Mouse (Mus musculus) skeletal muscle tissue, adult 2 months (tissue): ENCODE results near the gene Rpl29.

Experiments used
- DNase-seq: peaks from one replicate; pipeline ENCODE4 v3.0.0-alpha.2; 2012; ENCODE audit warnings: low read depth, low spot score

Gene Rpl29

DNA sequence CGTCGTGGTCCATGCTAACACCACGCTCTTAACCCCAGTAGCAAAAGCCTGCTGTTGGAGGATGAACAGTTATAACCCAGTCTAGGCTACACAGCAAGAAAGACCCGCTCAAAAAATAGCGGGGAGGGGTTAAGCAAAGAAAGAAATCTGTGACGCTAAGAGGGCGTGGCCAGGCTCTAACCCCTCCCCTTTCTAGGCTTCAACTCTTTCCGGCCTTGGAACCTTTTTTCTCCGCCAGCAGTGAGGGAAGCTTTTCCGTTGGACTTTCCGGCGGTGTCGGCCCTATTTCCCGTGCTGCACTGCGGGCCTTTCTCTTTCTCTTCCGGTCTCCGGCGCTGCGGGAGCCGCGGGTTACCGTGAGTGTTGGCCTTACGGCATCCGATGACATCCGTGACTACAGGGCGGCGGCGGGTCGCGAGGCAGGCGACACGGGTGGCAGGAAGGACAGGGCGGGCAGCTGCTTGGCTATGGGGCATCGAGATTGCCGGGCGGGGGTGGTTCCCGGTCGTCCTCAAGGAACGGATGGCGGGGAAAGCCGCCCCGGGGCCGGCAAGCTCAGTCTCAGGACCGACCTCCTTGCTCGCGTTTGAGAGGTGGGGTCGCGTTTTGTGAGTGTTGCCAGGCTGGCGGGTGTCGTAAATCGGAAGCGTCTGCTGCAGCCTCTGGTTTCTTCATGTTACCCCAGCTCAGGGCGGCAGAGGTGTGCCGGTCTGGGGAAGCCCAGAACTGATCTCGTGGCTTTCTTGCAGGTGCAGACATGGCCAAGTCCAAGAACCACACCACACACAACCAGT is at the start of gene Rpl29:
Gene Rpl29 (plus strand): TSS at position 234 of the 794 bp plus-strand sequence.
- DNase-seq, result peak; percentile 93

DNA sequence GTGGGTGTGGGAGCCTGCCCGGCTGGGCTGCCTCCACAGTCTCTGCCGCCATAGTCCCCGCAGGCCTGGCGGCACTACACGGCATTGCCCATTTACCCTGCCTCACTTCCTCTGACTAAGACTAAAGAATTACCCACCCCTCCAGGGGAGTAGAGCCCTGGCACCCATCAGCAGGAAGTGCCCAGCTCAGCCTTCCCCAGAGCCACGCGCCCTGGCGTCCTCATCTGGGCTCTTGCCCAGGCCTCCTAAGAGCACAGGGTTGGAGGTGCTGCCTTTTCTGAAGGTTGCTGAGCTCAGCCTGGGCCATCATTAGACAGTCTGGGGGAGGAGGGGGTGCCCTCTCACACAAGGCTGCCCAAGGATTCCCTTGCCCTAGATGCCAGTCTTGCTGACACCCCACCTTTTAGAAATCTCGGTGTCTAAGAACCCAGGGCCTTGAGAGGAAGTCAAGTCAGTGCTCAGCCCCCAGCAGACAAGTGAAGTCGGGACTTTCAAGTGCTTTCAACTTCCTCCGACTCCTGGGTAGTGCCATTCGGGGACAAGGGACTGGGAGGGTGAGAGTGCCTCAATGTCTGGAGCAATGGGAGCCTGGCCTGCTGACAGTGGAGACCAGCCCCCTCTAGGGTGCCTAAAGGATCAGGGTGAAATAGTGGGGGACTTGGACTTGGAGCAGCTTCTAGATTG is 42.9 kb upstream of the Rpl29 start:
- DNase-seq, result peak; percentile 76

DNA sequence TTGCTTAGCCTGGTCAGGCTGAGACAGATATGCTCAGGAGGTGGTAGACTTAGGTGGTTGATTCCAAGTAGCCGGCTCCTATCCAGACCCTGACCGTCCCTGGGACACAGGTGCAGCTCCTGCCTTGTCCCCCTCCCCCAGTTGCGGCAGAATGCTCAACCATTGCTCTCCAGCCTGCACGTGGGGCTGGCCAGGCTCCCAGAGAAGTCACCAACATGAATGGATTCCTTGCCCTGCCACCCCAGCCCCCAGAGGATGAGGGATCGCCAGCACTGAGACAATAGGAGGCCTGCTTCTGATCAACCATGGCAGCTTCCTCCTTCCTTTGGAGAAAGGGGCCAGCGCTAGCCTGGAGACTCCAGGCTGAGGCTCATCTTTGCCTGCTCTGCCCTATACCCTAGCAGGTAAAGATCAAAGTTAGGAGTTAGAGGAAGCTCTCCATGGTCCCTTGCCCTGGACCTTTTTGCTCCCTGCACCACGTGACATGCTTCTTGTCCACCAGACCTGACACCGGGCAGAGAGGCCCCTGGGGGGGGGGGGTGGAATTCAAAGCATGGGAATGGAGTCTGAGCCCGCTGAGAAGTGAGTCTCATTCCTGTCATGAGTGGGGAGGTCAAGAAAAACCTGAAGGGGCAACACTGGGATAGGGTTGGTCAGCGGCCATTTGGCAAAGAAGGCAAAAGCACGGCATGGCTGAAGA is 36.3 kb upstream of the Rpl29 start:
- no peak for DNase-seq

DNA sequence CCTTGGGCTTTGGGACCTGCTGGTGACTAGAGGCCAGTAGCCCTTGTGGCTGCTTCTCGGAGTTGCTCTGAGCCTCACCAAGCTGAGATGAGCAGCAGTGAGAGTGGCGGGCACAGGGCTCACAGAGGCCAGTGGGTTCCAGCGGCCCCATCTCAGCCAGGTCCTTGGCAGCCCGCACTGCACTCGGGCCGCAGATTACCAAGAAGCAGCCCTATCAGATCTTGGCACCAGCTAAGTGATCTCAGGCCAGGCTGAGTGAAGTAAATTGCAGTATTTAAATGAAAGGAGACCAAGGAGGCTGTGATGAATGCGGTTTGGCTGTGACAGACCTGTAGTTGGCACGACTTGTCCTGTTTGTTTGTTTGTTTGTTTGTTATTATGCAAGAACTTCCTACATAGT is 35.7 kb upstream of the Rpl29 start:
- DNase-seq, result no peak

DNA sequence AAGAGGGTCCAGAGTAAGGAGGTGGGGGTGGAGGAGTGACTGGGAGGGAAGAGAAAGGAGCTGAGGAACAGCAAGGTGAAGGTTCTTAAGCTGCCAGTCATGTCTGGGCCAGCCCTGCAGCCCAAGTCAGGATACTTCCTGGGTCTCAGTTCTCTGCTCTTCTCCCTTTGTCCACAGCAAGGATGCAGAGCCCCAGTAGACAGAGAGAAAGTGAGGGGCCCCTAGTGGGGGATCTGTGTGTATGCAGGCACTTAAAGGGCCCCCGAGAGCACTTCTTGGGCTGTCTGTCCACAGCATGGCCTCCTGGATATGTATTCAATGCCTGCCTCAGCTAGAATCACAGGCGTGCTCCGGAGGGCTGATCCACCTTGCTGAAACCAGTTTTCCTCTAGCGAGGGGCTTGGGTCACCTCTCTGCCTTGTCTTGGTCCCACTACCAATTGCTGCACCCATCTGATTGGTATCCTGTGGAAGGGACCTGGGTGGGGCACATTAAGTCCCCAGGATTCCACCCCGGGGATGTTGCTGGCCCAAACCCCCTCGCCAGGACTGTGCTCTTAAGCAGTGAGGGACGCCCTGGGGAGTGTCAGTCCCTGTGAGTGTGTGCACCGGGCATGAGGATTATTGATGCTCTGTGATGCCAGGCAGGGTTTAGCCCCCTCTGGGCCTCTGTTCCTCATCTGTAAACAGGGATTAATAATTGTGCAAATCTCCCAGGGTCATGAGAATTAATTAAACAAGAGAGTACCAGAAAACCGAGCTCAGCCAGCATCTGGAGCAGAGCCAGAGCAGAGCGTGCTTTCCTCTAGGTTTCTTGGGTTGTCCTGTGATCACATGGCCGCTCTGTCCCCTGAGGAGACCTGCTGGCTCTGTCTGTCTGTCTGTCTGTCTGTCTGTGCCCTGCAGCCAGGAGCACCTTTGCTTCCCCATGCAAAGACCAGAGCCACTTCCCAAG is 34.3 kb upstream of the Rpl29 start:
- no peak for DNase-seq

DNA sequence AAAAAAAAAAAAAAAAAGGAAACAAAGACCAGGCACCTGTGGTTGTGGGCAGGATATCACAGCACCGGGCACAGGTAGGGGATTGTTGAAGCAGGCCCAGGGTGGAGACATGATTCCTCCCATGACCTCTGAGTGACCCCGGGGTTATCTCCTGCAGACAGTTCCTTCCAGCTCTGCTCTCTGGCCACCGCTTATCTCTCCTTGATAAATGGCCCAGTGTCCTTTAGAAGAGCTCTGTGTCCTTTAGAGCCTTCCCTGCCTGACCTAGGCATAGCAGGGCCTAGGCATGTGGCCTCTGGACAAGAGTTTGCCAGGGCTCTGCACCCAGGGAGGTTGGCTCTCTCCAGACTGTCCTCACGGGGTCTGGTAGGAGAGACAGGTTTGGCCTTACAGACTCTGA is 31.5 kb upstream of the Rpl29 start:
- no peak for DNase-seq

DNA sequence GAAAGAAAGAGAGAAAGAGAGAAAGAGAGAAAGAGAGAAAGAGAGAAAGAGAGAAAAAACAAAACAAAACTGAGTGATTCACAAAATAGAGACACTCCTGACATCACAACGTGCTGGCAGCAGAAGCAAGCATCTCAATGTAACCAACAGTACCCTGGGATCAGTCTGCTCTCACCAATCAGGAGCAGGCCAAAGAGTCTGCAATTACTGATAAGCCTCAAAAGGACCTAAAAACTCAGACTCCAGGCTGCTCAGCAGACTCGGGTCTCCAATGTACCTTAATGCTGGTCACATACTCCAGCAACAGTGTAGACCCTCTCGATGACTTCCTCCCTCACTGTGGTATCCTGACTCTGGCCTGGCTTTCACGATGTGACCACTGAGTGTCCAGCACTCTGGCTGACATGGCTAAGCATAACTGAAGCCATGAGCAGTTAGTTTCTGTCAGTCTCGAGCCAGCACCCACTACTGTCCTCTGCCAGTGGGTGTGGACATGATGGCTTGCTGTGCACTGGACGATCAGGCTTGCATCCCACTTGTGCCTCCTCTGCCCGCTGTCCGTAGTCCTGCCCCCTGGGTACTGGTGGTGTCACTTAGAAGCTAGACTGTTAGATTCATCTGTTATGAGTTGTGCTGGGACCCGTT is 30.5 kb upstream of the Rpl29 start:
- DNase-seq, result no peak

DNA sequence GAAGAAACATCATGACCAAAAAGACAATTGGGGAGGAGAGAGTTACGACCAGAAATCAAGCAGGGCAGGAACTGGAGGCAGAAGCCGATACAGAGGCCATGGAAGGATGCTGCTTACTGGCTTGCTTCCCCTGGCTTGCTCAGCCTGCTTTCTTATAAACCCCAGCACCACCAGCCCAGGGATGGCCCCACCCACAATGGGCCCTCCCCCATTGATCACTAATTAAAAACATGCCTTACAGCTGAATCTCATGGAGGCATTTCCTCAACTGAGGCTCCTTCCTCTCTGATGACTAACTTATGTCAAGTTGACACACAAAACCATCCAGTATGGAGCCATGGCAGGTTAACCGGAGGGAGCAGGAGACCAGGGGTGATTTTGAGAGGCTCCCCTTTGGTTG is 29.4 kb upstream of the Rpl29 start:
- DNase-seq, result no peak

DNA sequence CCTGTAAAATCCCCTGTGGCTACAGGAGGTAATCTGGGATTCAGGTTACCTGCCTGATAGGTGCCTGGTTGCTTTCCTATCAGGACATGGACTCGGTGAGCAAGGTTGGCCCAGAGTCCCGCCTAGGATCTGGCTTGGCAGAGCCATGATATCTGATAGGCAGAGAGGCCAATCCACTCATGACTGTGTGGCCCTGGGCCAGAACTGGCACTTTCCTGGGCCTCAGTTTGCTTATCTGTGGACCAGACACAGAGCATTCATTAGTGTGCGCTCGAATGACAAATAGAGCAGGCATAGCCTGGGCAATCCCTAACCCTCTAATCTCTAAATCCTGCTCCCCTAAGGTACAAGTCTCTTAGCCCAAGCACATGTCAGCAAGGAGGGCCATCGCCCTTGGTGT is 27.1 kb upstream of the Rpl29 start:
- no peak for DNase-seq

DNA sequence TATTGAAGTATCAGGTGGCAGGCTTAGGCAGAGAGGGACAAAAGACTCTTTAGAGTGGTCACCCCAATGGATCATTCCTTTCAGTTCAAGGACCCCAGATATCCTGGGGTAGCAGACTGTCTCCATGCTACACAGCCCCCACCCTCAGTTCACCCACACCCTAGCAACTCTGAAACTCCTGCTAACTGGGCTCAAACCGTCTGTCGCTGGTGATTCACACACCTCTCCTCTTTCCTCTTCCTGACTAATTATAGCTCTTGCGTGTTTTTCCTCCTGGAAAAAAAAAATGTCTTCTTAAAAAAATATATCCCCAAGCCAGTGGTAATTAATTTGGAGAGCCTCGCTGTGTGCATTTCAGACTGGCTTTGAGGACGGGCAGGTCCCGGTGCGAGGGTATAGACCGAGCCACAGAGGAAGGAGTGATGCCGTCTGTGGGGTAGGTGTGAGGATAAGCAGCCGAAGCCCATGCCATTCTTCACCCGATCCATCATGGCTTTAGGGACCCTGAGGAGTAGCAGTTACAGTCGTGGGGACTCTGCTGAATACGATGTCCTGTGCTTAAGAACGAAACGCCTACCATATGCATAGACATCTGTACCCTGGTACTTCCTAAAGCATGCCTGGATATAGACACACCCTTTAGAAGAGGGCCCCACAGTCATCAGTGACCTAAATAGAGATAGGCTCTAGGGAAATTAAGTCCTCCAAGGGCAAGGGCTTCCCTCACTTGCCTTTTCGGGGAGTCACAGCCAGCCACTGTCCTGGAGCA is 26.5 kb upstream of the Rpl29 start:
- DNase-seq, result no peak

DNA sequence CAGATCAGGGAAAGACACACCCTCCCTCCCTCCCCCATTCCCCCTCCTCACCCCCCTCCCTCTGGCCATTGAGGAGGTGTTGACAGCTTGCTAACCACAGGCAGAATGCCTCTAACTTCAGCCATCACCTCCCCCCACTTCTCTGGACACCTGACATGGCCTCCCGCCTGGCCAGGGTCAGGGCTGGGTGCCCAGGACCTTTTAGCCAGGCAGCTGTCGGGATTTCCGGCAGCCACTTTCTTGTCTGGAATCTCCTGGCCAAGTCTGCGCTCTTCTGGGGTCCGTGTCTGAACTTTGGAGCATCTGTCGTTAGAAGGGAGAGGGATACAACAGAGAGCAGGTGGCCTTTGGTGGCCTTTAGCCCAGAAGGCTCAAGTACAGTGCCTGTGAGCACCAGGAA is 24.0 kb upstream of the Rpl29 start:
- DNase-seq, result peak; percentile 90

DNA sequence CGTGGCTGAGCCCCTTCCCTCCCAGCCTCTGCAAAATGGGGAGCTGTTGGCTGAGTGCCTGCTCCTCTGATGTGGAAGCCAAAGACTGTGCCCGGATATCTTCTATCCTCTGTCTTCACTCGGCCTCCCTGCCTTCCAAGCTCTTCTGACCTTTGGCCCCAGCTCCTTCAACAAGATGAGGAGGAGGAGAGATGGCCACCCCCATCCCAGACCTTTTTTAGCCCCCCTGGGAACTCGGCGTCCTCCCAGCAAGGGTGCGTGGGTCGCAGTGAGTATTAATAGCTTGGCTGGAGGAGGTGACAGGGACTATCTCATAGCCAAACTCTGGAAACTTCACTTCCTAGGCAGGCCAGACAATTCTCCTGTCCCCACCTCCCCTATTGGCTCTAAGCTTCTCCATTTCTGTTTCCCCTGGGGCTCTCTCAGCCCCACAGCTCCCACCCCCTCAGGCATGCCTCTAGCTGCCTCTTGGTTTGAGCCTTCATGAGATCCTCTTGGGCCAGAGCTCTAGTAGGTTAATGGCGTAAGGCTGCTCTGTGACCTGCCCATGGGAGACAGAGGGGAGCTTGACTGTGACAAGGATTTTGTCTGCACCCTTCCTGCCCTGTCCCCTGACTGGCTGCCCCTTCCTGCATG is 22.7 kb upstream of the Rpl29 start:
- peak; percentile 82 for DNase-seq

DNA sequence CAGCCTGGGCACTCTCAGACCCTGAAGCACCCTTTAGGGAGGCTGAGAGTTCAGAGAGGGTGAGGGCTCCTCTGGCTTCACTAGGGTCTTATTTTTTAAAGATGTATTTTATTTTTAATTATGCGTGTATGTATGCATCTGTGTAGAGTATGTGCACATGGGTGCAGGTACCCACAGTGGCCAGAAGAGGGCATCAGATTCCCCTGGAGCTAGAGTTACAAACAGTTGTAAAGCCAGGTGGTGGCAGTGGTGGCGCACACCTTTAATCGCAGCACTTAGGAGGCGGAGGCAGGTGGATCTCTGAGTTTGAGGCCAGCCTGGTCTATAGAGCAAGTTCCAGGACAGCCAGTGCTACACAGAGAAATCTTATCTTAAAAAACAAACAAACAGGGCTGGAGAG is 20.2 kb upstream of the Rpl29 start:
- no peak for DNase-seq

DNA sequence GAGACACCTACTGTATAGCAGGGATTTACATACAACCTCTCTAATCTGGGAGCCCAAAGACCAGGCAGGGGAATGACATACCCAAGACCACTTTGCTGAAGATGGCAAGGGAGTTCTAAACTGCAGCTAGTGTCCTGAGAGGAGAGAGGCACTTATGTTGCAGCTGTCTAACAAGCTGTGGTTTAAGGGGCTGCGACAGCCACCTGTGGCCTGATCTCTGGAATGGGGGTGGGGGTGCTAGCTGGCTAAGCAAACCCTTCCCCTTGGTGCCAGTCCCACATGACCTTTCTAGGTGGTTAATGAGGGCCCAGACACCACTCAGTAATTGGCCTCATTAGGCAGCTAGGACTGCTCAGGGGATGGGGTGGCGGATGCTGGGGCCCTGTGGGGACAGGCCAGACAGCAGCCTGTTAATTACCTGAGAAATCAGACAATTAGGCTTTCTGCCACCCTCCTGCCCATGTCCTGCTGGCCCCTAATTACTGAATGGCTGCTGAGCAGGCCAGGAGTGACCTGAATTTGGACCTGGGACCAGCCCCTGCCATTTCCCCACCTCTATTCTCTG is 19.1 kb upstream of the Rpl29 start:
- DNase-seq, result no peak

DNA sequence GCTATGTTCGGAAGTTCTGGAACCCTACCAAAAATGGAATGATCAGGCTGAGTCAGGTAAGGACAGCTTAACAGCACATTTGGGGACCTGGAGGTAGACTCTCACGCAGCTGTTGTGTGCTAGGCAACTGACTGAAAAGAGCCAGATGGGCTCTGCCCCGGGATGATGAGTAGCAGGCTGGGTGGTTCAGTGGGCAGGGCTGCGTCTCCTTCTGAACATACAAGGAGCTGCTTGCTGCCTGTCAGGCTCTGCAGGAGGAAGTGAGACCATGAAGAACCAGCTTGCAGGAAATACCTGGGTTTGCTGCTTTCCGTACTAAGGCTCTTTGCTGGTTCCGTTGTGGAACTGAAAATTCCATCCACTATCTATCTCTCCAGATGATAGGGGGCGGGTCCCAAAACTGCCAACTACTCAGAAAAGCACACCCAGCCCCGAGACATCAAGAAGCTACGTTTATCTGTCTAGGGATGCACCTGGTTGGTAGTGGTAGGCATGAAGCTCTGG is 18.1 kb upstream of the Rpl29 start:
- DNase-seq, result peak; percentile 83

DNA sequence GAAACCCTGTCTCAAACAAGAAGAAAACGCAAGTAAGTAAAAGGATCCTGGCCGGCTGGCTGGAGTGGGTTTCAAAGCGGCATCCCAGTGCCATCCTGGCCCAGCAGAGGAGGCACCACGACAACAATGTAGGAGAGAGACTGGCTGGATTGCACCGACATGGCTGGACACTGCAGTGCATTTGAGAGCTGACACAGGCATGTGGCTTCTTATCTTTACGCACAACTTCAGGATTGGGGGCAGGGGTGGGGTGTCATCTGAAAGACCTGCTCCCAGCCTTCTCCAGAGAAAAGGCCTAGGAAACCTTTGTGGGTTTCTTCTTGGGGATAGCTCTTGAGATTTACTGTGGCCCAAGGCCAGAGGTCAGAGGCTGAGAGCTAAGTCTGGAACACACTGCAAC is 17.5 kb upstream of the Rpl29 start:
- DNase-seq, result no peak

DNA sequence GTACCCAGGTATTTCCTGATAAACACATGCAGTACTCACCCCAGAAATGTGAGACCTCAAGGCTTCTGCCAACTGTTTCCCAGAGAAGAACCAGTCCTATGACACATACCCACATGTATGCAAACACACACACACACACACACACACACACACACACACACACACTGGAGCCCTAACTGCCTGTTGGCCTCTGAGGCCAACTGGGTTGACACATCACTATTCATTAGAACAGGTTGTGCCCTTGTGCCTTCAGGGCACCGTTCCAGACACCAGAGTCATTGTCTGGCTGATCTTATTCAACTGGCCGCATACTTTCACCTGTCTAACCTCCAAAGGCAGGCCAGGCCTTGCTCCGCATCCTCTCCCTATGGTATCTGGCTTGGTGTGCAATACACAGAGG is 17.0 kb upstream of the Rpl29 start:
- DNase-seq, result no peak

DNA sequence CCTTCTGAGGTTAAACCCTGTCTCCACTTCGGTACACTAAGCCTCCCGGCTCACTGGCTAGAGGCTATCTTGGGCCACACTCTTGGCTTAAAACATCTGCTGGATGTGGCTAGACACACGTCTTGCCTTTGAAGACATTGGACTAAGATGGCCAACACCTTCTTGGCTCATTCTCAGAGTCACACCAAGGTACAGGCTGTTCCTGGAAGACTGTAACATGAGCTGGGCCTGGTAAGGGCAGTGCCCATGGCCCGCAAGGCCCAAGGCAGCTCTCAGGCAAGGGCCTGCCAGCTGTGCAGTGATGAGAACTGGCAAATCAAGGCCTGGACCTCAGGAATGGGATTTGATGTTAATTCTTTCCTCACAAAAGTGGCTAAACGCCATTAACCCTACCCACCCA is 15.6 kb upstream of the Rpl29 start:
- DNase-seq, result peak; percentile 94

DNA sequence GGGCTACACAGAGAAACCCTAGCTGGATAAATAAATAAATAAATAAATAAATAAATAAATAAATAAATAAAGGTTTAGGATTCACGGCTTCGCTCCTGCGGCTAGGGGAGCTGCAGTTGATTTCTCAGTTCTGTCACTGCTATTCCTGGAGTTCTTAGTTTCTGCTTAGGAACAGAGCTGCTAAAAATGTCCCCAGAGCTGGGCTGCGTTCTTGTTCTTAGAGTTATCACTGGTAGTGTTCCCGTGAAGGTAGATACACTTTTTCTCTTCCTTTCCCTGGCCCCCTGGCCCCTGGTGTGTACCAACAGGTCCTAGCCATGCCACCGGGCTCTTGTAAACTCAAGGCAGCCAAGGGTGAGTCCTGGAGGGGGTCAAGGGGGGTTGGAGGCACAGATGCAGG is 12.4 kb upstream of the Rpl29 start:
- DNase-seq, result no peak
